Mouse (Mus musculus) gastrocnemius, adult 8-10 months (tissue): ENCODE data around the gene Elmo1. TPM values are rescaled to one million over a fixed set of nuclear protein-coding genes. Genes with fewer than 3 reads are reported as not detected.
A peak's percentile ranks its signal among the peaks of the same experiment; 100 is the strongest.

Experiments used
- DNase-seq, 2 experiments: peaks; one replicate each; pipeline ENCODE4 v3.0.0; 2022; ENCODE audit warnings: low spot score in 2 of 2
- total RNA-seq, 4 experiments: library from RNA; stranded (reverse); gene quantifications; 2 replicates each; pipeline ENCODE4 v1.2.4; 2022

Gene Elmo1
- total RNA-seq, 4 experiments from 2014 or later: 1.3 to 3.7 (median 2.4) TPM

- DNase-seq: peak; percentile 46 to 61
Measured at GRCm38 (mm10) chr13:20311612-20312011, 221.2 kb downstream of the Elmo1 start.

DNA sequence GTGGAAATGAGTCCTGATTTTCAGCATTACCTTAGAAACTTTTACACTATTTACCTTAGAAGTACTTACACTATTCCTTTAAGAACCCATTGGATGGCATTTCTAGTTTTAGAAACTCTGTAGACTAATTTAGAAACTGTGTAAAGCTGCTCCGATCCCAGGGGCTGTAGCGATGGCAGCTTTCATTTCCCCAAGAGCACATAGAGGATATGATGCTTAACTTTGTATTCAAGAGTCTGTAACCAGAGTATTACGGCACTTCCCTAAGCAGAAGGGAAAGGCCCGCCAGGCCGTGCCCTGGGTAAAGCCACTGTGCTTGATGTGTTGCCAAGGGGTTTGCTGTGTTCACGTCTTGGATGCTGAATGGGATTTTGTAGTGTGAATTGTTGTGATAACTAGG, 222.9 kb downstream of the Elmo1 start:
- DNase-seq: no peak

DNA sequence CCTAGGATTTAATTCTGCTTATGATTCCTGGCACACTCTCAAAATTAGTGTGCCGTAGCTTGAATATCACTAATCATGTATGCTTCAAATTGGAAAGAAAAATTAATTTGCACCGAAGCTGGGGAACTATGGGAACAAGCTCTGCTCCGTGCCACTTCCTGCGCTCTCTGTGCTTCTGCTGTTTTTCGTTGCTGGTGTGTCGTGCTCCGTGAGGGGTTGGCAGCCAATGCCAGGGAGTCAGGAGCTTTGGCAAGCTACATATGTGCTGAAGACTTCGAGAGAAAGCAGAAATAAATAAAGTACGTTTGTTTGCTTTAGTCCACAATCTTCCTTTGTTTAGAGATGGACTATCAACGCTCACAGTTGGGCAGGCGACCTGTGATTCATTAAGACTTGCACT, 225.7 kb downstream of the Elmo1 start:
- no peak for DNase-seq

- no peak for DNase-seq
Measured at GRCm38 (mm10) chr13:20318615-20319219, 228.3 kb downstream of the Elmo1 start.

DNA sequence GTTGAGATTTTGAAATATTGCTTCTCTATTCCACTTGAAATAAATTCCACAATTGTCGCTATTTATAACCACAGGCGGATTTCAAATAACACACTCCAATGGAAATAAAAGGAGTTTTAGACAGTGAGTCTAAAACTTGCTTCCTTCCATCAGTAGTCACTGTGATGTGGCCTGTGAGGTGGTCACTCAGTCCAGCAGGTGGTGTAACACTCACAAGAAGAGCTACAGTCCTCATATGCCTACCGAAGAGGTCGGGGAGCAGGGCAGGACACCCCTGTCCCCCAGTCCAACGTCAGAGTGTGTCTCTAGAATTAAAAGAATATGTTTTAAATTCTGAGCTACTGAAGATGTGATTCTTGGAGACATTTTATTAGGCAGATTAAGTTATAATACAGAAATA, 229.8 kb downstream of the Elmo1 start:
- no peak for DNase-seq

GRCm38 (mm10) chr13:20323478-20323877, 233.1 kb downstream of the Elmo1 start:
- no peak for DNase-seq

GRCm38 (mm10) chr13:20327064-20327463, 236.7 kb downstream of the Elmo1 start:
- no peak for DNase-seq

- DNase-seq: no peak
Measured at GRCm38 (mm10) chr13:20327975-20328374, 237.6 kb downstream of the Elmo1 start.

DNA sequence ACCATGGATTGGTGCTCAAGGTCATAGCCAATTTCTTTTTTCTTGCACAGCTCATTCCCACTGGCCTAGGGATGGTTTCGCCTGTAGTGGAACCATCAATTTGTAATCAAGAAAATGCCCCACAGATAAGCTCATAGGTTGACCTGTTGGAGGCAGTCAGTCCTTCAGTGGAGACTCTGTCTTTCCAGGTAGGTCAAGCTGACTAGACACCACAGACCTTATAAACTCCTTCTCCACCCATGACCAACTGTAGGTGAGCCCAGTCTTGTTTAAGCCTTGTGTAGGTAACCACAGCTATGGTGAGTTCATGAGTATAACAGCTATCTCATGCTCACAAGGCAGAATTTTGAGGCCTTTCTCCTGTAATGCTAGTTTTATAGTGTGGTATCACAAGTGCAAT, 238.3 kb downstream of the Elmo1 start:
- no peak for DNase-seq

- DNase-seq: no peak
Measured at GRCm38 (mm10) chr13:20330954-20331353, 240.6 kb downstream of the Elmo1 start.

- no peak for DNase-seq
Measured at GRCm38 (mm10) chr13:20335051-20335888, 244.9 kb downstream of the Elmo1 start.

DNA sequence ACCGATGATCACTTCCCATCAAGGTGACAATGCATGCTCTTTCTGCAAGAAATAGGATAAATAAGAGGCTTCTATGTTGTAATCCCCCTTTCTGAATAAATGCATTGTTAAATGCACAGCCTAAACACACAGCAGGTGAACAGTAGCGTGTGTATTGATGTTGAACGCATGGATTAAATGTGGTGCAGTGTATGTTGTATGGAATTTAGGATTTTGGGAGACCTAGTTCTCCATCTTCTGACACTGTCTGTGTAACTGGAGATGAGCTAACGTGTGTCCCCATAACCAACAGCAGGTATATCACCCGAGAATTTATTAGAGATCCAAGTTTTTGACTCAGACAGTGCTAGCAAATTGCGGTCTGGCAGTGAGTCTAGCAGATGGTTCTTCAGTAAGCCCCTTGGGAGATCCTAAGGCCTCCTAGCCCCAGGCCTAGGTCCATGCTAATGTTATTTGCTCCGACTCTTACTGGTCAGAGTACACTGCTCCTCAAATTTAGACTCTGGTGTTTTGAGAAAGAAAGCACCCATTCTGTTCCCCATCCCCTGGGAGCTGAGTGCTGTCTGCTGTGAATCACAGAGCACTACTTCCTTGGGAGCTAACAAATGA, 245.6 kb downstream of the Elmo1 start:
- DNase-seq: no peak

GRCm38 (mm10) chr13:20342881-20343280, 252.5 kb downstream of the Elmo1 start:
- no peak for DNase-seq

GRCm38 (mm10) chr13:20349754-20350153, 259.4 kb downstream of the Elmo1 start:
- DNase-seq: no peak

DNA sequence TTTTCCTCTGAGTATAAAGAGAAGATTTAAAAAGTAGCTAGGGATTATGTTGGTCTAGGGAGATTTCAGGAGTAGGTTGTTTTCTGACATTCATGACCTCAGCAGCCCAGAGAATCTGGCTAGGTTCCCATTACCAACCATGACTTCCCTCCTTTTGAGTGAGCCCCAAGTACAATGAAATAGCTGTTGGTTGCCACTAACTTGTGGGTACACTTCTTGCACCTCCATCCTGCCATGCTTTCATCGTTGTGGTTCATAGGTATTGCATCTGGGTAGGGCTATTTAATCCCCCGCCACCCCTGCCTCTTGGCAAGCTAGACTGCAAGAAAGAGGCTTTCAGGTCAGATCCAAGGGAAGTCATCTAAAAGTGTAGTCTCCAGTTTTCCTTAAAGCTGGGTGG, 262.2 kb downstream of the Elmo1 start:
- DNase-seq: no peak

- no peak for DNase-seq
Measured at GRCm38 (mm10) chr13:20353862-20354603, 263.6 kb downstream of the Elmo1 start.

DNA sequence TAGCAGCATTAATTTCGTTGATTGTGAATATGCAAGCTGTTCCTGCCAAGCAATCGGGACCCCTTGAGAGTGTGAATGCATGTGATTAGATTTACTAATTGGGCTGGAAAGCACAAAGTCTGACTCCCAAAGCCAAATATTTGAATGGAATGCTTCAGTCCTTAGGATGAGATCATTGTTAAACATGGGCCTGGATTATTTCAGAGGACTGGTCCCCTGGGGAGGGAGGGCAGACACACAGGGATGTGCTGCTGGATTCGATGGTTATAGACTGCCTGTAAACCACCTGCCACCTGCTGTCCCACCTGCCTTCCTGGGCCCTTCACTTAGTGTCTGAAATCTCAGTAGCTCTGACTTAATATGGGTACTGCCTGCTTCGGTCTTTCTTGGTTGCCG, 264.2 kb downstream of the Elmo1 start:
- DNase-seq: no peak

- no peak for DNase-seq
Measured at GRCm38 (mm10) chr13:20362541-20362940, 272.1 kb downstream of the Elmo1 start.

DNA sequence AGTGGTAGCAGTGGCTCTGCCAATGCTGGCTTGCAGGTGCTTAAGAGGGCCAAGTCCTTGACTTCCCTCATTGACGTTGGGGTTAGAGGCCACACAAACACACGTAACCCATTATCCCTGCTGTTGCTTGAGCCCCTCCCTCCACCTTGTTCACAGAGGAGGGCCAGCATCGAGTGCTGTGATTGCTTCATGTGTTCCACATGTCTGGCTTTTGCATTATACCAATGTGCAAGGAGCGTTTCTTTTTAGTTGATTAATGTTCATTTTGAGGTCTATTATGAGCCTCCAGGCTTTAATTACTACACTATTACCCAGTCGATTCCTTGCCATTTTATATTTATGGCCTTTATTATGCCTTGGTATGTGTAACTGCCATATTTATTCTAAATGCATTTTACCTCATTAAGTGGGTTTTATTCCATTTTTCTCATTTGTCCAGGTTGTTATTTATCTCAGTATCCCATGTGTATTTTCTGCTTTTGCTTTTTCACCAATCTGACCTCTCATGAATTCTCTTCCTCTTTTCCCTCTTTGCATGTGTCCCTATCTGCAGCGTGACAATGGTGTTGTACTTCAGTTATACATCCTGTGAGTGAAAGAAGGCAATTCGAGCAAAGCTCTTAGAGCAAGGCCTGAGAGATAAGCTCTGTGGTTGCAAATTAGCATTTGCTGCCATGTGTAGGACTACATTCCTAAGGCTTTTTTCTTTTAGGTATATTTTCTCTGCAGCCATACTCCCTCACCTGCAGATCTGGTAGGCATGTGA, 275.6 kb downstream of the Elmo1 start:
- DNase-seq: no peak

DNA sequence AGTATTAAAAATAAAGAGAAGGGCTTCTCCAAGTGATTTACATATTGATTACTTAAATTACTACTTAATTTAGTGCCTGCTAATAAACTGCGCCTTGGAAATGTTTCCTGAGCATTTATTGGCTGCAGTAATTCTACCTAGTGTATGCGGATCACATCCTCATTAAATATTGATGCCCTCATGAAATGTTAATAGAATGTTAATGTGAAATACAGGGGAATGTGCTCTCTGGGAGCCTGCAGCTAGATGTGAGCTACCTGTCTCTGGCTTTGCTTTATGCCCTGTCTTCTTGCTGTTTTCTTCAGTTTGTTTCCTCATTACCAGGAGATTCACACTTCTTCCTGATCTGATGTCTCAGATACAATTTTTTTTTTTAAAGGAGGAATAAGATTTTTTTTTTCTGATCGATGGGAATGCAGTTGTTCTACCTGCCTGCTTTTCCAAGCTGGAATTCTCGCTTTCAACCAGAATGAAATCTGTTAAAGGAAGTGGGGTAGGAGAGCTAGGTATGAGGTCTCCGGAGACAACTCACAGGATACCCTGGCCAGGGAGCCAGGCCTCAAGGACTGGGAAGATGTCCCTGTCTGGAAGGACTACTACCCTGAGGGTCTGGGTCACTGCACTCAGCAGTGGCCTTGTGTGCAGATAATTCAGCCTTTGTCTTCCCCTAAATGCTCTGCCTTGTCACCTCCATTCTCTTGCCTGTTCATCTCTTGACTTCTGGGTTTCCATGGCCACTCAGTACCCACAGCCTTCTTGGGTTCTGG, 279.8 kb downstream of the Elmo1 start:
- DNase-seq: no peak
